Mouse (Mus musculus): Measurements from ENCODE around the gene Zfp853.
A peak's percentile ranks its signal among the peaks of the same experiment; 100 is the strongest.

Gene Zfp853

GRCm38 (mm10) chr5:143292879-143293278, 544 bp downstream of the Zfp853 start:
- DNase-seq (ENCODE audit: low spot score in 2 of 2), result no peak

- DNase-seq (ENCODE audit: low spot score in 2 of 2), result no peak
These were observed 4.1 kb downstream of the Zfp853 start for GRCm38 (mm10) chr5:143289299-143289698.

- DNase-seq (ENCODE audit: low spot score in 2 of 2), result no peak
These were observed 5.0 kb downstream of the Zfp853 start for GRCm38 (mm10) chr5:143288378-143288911.

- no peak for DNase-seq (ENCODE audit: low spot score in 2 of 2)
These were observed 5.6 kb downstream of the Zfp853 start for GRCm38 (mm10) chr5:143287774-143288328.

GRCm38 (mm10) chr5:143284762-143285161, 8.7 kb downstream of the Zfp853 start:
- no peak for DNase-seq (ENCODE audit: low spot score in 2 of 2)

GRCm38 (mm10) chr5:143279247-143279646, 14.2 kb downstream of the Zfp853 start:
- no peak for DNase-seq (ENCODE audit: low spot score in 2 of 2)

- no peak for DNase-seq (ENCODE audit: low spot score in 2 of 2)
These were observed 17.7 kb downstream of the Zfp853 start for GRCm38 (mm10) chr5:143275761-143276160.

GRCm38 (mm10) chr5:143272540-143273330, 20.7 kb downstream of the Zfp853 start:
- no peak for DNase-seq (ENCODE audit: low spot score in 2 of 2)

GRCm38 (mm10) chr5:143272108-143272507, 21.3 kb downstream of the Zfp853 start:
- no peak for DNase-seq (ENCODE audit: low spot score in 2 of 2)

- peak in 1 of 2 experiments; percentile 21 for DNase-seq (ENCODE audit: low spot score in 2 of 2)
These were observed 21.8 kb downstream of the Zfp853 start for GRCm38 (mm10) chr5:143271642-143272041.

GRCm38 (mm10) chr5:143270151-143270519, 23.3 kb downstream of the Zfp853 start:
- no peak for DNase-seq (ENCODE audit: low spot score in 2 of 2)

GRCm38 (mm10) chr5:143269363-143270150, 23.9 kb downstream of the Zfp853 start, which contains the start of gene Zfp316:
TSS of gene Zfp316 (minus strand) at chr5:143270022.
- peak; percentile 72 to 74 for DNase-seq (ENCODE audit: low spot score in 2 of 2)

- DNase-seq (ENCODE audit: low spot score in 2 of 2), result peak in 1 of 2 experiments; percentile 25
These were observed 24.4 kb downstream of the Zfp853 start for GRCm38 (mm10) chr5:143268985-143269362.

GRCm38 (mm10) chr5:143266794-143267193, 26.6 kb downstream of the Zfp853 start:
- no peak for DNase-seq (ENCODE audit: low spot score in 2 of 2)

GRCm38 (mm10) chr5:143265409-143265808, 28.0 kb downstream of the Zfp853 start:
- no peak for DNase-seq (ENCODE audit: low spot score in 2 of 2)

GRCm38 (mm10) chr5:143264689-143265088, 28.7 kb downstream of the Zfp853 start:
- no peak for DNase-seq (ENCODE audit: low spot score in 2 of 2)

- DNase-seq (ENCODE audit: low spot score in 2 of 2), result peak; percentile 34 to 79
These were observed 31.8 kb downstream of the Zfp853 start for GRCm38 (mm10) chr5:143261636-143262035.

GRCm38 (mm10) chr5:143255802-143256201, 37.6 kb downstream of the Zfp853 start:
- DNase-seq (ENCODE audit: low spot score in 2 of 2), result no peak

GRCm38 (mm10) chr5:143255131-143255519, 38.3 kb downstream of the Zfp853 start:
- no peak for DNase-seq (ENCODE audit: low spot score in 2 of 2)

- no peak for DNase-seq (ENCODE audit: low spot score in 2 of 2)
These were observed 38.8 kb downstream of the Zfp853 start for GRCm38 (mm10) chr5:143254487-143255130.

- DNase-seq (ENCODE audit: low spot score in 2 of 2), result no peak
These were observed 39.4 kb downstream of the Zfp853 start for GRCm38 (mm10) chr5:143253881-143254486.

Measured in frontal cortex, postnatal 36 days (tissue).